Mouse (Mus musculus) lung, postnatal 10 days (tissue): ENCODE measurements at regions not wholly inside any gene's neighbourhood (a gene's known extent, or its start where the extent isn't known, plus 50 kb on each side); places are given as distances from the start of the nearest gene placed in this dataset.

Source experiments
- DNase-seq: peaks from one replicate; pipeline ENCODE4 v3.0.0; 2021

DNA sequence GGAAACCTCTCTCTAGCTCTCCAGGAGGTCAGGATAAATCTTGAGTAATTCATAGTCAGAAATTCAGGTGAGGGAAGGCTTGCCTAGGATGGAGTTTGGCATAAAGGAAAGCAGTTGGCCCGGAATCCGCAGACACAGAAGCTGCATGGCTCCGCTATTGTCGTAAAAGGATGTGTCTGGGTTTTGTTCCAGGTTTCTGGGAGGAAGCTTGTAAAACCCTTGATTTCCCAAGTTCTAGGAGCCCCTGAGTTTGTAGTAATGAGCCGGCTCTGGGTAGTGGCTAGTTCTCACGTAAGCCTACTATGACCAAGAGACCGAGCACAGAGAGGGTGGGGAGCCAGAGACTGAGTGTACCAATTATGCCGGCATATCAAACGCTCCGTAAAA lies 52.7 kb upstream of the Gm21915 start:
- DNase-seq: no peak

DNA sequence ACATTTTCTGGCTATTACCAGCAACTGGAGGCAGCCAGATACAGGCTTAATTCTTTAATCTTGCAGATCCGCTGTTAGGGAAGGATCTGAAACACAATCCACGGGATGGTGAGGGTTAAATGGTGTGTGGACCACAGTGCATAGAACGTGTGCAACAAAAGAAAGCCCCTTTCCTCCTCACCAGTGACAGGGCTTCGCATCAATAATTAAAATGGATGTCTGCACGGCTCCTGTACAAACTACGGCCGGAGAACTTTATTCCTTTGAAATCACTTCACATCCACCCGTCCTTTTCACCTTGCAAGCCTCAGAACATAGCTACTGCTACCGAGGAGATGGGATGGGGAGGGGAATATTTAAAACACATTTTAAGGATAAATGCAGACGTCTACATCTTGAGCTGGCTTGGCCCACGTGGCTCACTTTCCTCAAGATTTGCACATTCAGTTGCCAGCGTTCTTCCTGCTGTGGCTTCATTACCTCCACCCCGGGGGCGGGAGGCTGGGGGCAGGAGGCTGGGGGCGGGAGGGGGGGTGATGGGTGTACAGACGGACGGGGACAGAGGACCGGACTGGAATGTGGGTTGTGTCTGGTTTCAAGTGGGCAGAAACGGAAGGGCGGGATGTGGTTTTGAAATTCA lies 53.3 kb upstream of the Gm21915 start:
- no peak for DNase-seq

- DNase-seq: peak; percentile 84
Observed at GRCm38 (mm10) chr9:40616426-40617035, 53.9 kb upstream of the Gm21915 start.

DNA sequence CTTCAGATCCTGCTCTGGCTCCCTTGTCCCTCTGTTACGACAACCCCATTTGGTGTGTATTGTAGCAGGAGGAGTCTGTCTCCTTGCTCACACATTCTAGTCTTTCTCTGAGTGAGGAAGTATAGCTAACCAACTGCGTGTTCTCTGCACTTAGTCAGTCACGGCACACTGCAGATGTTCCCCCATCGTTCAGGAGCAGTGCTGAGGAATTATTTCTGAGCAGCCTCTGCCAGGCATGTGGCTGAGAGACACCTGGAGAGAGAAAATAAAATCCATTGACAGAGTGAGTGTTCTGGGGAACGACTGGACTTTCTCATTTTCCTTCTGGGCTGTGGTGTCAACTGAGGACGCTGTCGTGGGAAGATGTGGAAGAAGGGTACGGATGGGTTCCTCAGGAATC lies 54.5 kb upstream of the Gm21915 start:
- DNase-seq: no peak

DNA sequence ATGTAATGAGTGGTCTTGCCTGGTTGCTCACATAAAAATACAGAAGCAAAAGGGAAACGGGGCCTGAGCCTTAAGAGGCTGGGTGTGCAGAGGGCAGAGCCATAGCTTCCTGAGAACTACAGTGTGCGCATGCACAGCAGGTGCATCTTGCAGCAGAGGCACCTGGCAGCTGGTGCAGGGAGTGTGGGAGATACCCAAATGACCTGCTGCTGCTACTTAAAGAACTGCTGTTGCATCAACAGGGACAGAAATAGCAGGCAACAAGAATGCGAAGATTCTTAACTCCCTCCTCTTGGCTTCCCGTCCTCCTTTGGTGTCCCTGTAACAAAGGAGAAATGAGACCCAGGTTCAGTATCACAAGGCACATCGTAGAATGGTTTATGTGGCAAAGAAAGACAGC lies 56.3 kb upstream of the Gm21915 start:
- no peak for DNase-seq

DNA sequence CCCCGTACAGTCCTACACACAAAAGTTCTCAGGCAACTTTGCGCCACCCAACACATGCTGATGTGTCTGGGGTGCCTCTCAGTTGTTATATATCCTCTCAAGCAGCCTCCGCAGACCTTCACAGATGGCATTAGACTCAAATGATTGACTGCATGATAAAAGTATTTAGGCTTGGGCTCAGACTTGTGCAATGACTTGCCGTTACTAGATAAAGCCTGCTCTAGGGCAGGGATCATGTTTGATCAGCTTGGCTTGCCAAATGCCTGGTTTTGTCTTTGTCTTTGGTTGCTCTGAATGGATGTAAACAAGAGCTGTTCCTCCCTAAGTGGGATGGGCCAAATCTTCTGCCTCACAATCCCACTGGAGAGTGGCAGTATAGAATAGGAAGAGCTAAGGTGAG lies 57.2 kb upstream of the Gm21915 start:
- DNase-seq: no peak

GRCm38 (mm10) chr9:40612755-40613154 lies 57.7 kb upstream of the Gm21915 start:
- no peak for DNase-seq

- no peak for DNase-seq
Observed at GRCm38 (mm10) chr9:40612312-40612711, 58.1 kb upstream of the Gm21915 start.

GRCm38 (mm10) chr9:40611626-40612025 lies 58.8 kb upstream of the Gm21915 start:
- no peak for DNase-seq

DNA sequence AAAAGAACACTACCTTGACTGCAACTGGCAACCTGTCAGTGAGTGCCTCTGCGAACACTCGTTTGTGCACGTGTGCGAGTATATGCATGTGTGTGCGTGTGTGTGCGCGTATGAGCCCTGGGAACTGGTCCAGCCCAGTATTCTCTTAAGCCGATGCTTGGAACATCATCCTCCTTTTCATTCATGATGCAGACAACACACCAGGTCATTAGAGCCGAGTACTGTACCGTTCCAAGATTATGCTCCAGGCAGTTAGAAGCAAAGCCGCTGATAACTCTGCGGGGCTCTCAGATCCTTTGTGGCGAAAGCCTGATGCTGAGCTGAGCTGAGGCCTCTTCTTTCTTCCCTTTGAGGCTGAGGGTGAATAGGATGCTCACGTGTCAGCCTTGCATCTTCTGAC lies 61.8 kb upstream of the Gm21915 start:
- no peak for DNase-seq

- DNase-seq: no peak
Observed at GRCm38 (mm10) chr9:40607941-40608340, 62.5 kb upstream of the Gm21915 start.

- no peak for DNase-seq
Observed at GRCm38 (mm10) chr9:40603521-40603920, 66.9 kb upstream of the Gm21915 start.

GRCm38 (mm10) chr9:40598431-40598831 lies 67.2 kb upstream of the Gramd1b start:
- DNase-seq: no peak

- no peak for DNase-seq
Observed at GRCm38 (mm10) chr9:40587421-40587820, 56.2 kb upstream of the Gramd1b start.

GRCm38 (mm10) chr9:40586581-40586980 lies 55.4 kb upstream of the Gramd1b start:
- DNase-seq: no peak

DNA sequence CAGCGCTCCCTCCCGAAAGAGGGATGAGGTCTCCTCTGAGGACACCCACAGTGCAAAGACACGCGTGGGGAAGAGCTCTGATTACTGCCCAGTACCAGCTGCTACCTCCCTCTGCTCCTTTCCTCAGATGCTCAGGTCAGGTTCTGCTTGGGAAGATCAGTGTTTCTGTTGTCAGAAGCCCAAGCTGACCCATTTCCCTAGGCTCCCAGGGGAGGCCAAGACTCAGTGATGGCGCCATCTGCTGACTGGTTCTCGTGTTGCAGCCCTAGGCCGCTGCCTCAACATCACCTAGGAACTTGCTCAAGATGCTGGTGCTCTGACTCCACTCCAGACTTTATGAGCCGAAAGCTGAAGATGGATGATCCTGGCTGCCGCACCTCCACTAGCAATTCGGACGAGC lies 52.4 kb upstream of the Gramd1b start:
- DNase-seq: peak; percentile 83

GRCm38 (mm10) chr9:40581854-40582253 lies 50.7 kb upstream of the Gramd1b start:
- DNase-seq: peak; percentile 14
